Mouse (Mus musculus) bone marrow, adult 2 months (tissue): ENCODE data around the gene Ar.

Source experiments
- CTCF ChIP-seq: fragments of 200-500 bp; IDR thresholded peaks from 2 replicates; pipeline ENCODE4 v1.5.1; 2011; ENCODE audit warnings: low read length, control low read depth; ENCODE audit not compliant: control insufficient read depth, insufficient read depth
- POLR2A ChIP-seq: fragments of 200-500 bp; IDR thresholded peaks from 2 replicates; pipeline ENCODE4 v1.6.1; 2011; ENCODE audit warnings: low read depth, mild to moderate bottlenecking, control low read depth, low read length, borderline replicate concordance; ENCODE audit not compliant: control insufficient read depth

DNA sequence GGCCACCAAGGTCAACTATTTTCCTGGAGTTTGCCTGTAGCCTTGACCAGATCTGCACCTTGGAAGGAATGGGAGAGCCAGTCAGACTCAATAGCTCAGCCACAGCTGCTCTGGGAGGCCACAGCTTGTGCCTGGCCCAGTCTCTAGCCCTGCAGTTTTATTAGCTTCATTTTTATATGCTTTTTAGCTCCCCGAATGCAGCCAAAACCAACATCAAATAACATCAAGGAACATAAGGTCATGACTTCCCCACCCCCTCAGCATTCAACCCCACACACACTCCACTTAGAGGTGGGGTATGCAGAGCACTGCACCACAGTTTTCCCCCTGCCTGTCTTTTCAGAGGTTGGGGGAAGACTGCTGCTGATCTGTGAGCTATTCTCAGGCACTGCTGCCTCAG, 198.9 kb downstream of the Ar start:
- no peak for TF ChIP-seq POLR2A
- no peak for TF ChIP-seq CTCF
